Mouse (Mus musculus): ENCODE measurements around the gene Pappa2.

Pappa2 gene

GRCm38 (mm10) chr1:158980390-158980789 lies at the start of gene Pappa2:
TSS of gene Pappa2 (minus strand) at chr1:158980490.
- no peak for DNase-seq

DNA sequence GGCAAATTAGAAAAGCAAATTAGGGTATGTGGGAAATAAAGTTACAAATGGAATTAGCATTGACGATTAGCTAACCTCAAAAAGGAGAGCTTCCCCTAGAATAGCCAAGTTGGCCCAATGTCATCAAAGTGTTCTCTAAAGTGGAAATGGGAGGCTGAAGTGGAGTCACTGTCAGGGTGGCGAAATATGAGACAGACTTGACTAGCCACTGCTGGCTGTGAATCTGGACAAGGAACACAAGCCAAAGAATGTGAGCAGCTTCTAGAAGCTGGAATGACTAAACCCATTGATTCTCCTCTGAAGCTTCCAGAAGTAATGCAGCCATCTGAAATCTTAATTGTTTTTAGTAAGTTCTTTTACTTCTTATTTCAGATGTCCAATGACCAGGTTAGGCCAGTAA lies 48.8 kb upstream of the Pappa2 start:
- DNase-seq: no peak

- no peak for DNase-seq
These were observed 34.8 kb upstream of the Pappa2 start for GRCm38 (mm10) chr1:159014940-159015660.

- DNase-seq: no peak
These were observed 6.8 kb upstream of the Pappa2 start for GRCm38 (mm10) chr1:158987042-158987441.

- DNase-seq: no peak
These were observed 17.9 kb downstream of the Pappa2 start for GRCm38 (mm10) chr1:158962340-158962739.

GRCm38 (mm10) chr1:158960984-158961383 lies 19.3 kb downstream of the Pappa2 start:
- DNase-seq: no peak

- no peak for DNase-seq
These were observed 19.7 kb downstream of the Pappa2 start for GRCm38 (mm10) chr1:158960549-158960948.

GRCm38 (mm10) chr1:158956361-158956760 lies 23.9 kb downstream of the Pappa2 start:
- no peak for DNase-seq

GRCm38 (mm10) chr1:158954785-158955184 lies 25.5 kb downstream of the Pappa2 start:
- no peak for DNase-seq

DNA sequence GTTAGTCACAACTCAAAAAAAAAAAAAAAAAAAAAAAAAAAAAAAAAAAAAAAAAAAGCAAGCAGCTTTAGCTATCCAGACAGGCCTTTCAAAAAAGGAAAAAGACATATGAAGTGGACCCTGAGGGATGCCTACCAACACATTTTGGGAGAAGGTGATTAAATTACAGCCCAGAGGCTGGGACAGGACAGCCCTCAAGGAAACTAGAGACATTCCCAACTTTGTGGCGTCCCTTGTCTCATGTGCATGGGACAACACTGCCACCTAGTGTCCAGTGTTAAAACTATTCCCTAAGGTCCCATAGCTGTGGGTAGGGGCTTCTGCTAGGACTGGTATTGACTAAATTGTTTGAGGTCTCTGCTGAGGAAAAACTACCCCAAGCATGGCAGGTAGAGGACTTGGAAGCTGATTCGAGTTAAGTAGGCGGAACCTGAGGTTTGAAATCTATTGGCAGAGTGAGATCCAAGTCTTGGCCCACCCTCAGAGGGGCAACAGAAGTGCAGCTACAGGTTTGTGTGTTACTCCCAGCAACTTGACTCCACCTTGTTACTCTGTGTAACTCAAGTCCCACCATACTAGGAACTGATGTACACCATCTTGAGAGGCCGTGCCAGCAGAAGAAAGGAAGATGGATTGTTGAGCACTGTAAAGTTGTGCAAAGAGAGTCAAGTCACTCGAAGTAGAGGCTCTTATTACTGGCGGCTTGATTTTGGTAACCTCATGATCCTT lies 26.6 kb downstream of the Pappa2 start:
- DNase-seq: peak; percentile 40 to 66

DNA sequence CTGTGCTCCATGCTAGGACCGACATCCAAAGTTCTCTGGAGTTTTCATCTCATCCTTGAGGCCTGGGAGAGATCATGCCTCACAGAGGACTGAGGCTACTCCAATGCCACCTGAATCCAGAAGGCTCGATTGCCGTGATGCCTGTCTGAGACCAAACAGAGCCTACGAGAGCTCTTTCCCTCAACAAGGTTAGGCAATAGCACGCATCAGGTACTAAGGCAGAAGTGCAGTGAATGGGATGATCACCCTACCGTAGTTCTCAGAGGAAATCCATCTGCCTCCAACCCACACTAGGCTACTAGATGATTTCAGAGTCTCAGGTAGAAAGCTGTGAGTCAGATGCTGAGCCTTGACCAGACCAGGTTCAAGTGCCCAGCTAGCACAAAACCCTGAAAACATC lies 31.2 kb downstream of the Pappa2 start:
- no peak for DNase-seq

DNA sequence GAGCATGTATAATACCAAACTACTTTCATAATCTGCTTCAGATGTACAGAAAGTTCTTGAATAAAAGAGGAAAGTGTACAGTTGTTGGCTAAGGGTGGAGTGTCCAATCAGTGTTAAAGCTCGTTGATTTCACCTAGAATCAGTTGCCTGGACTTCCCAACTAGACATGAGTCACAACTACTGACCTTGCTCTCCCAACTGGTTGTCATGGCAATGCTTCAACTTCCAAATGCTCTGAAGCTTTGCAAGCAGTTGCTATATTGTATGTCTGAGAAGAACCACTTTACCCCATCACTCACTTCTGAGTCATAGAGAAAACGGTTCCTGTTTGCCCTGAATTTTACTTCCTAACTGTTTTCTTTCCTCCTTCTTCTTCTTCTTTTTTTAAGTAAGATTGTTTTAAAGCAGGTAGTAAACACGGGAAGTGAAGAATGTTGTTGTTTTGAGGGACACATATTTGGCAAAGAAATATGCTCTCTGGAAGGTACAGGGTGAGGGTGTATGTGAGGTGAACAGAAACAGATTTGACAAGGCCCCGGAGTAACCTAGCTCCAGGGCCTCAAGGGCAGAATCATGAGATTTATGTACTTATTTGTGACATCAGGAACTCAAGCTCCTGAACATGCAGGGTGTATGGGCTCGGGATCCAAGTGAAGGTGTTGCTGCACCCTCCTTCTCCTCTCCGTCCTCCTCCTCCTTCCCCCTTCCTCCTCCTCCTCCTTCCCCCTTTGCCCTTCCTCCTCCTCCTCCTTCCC lies 32.1 kb downstream of the Pappa2 start:
- DNase-seq: no peak

- no peak for DNase-seq
These were observed 35.4 kb downstream of the Pappa2 start for GRCm38 (mm10) chr1:158944936-158945335.

GRCm38 (mm10) chr1:158942864-158943263 lies 37.4 kb downstream of the Pappa2 start:
- no peak for DNase-seq

- DNase-seq: no peak
These were observed 39.3 kb downstream of the Pappa2 start for GRCm38 (mm10) chr1:158940966-158941365.

DNA sequence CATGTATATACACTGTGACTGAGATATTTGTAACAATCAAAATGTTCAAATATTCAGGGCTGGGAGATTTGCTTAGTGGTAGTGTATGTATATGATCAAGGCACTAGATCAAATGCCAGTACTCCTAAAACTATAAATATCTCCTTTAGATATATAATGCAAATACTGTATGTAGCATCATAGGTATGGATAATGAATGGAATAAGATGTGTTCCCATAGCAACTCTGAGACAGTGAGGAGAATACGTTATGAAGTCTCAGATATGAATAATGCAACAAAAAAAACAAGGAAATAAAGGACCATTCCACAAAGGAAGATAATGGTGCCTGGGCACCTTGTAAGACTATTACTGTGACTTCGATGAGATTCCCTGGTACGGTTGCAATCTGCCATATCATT lies 45.8 kb downstream of the Pappa2 start:
- DNase-seq: no peak

DNA sequence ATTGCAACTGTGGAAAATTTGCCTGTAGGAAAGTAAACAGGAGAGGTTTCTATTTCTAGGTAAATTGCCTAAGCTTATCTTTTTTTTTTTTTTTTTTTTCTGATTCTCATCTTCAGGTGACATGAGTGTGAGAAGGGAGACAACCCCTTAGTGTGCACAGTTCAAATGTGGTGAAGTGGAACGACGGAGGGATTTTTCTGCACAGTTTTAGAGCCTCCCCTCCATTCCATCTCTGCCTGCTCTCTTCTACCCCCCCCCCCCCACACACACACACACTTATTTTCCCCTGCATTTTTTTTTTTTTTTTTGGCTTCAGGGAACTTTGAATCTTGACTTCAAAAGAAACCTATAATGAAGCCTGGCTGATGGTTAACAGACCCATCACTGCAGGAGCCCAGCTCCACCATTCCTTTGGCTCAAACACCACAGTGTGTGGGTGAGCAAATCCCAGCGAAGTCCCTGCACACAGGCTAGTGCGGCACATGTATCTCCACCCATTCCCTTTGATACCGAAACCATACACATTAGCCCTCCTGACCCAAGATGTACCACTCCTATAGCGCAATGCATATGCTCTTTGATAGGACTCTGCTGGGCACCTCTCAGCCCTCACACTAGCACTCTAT lies 49.0 kb downstream of the Pappa2 start:
- DNase-seq: no peak

- no peak for DNase-seq
These were observed 50.9 kb downstream of the Pappa2 start for GRCm38 (mm10) chr1:158929369-158929768.

DNA sequence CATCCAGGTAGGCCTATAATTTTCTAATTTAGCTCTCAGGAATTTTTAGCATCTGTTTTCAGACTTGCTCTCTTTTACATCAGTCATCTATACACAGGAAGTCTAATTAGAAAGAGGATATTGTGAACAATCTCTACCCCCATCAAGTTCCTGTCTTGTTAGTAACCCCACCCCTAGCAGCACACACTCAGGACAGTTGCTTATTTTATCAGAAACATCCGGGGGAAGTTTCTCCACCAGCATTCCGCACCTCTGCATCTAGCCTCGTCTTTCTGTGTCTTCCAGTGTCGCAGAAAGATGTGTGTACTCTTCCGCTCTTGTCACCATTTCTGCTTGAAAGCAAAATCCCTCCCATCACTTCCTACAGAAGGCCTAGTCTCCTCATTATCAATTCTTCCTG lies 59.8 kb downstream of the Pappa2 start:
- no peak for DNase-seq

DNA sequence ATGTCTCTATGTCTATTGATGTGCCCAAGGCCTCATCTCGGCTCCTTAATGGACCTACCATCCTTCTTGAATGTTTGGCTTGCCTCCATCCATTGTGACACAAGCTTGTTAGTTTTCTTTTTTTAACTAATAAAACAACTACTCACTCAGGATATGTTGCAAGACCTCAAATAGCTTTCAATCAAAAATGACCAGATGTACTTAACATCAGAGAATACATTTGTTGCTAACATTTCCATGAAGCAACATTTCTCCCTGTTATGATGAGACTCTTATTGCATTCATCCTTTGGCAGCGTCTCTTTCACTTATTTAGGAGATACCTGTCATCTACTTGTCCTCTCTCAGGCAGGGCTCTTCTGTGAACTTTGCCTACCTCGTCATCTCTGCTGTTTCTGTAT lies 61.4 kb downstream of the Pappa2 start:
- no peak for DNase-seq

DNA sequence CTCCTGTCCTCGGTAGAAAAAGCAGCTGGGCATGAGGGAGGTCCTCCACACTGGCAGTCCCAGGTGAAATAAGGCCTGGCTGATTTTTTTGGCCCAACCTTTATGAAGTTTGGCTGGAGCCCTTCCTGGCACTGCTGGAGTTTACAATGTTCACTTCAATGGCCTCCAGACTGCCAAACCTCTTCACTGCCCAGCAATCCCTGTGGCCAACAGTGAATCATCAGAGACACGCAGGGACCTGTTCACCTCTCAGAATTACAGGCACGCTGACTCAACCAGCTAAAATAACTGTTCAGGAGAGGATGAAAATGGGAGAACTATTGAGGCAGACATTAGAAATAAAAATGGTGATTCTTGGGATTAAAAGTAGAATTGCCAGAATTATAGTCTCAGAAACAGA lies 63.2 kb downstream of the Pappa2 start:
- DNase-seq: peak; percentile 11 to 15

GRCm38 (mm10) chr1:158915592-158915991 lies 64.7 kb downstream of the Pappa2 start:
- DNase-seq: peak; percentile 3 to 5

DNA sequence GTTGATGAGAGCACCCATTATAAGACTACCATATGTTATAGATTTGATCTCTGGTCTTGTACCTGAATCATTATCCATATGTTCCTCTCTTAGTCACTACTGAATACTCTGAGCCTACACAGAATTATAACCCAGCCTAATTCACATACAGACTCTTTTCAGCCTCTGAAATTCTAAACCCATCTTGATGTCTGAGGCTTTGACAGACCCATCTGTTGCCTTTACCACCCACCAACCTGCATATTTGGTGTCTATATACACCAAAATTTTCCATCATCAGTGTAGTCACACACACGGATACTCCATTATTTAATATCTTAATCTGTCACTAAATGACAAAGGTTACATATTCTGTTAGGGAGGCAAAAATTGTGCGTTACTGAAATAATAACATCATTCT lies 69.6 kb downstream of the Pappa2 start:
- no peak for DNase-seq

All from cerebellum, postnatal 36 days (tissue).